Mouse (Mus musculus) testis, adult 2 months (tissue): ENCODE results near the gene Capn10.
A peak's percentile ranks its signal among the peaks of the same experiment; 100 is the strongest.

Experiments
- CTCF ChIP-seq: fragments of 200-500 bp; IDR thresholded peaks from 2 replicates; pipeline ENCODE4 v1.5.1; 2012; ENCODE audit warnings: low read depth, mild to moderate bottlenecking, inconsistent platforms, low read length, moderate library complexity; ENCODE audit not compliant: control insufficient read depth, insufficient read depth, insufficient replicate concordance
- POLR2A ChIP-seq: fragments of 200-500 bp; IDR thresholded peaks from 2 replicates; pipeline ENCODE4 v1.6.1; 2012; ENCODE audit warnings: low read depth, mild to moderate bottlenecking, inconsistent platforms, low read length, moderate library complexity; ENCODE audit not compliant: control insufficient read depth

GRCm38 (mm10) chr1:92911721-92912138, 22.4 kb upstream of the Capn10 start:
- TF ChIP-seq CTCF = no peak
- peak; percentile 42; the same call in 1 of the 2 replicates for TF ChIP-seq POLR2A
